Mouse (Mus musculus): ENCODE measurements at regions not wholly inside any gene's neighbourhood (a gene's known extent, or its start where the extent isn't known, plus 50 kb on each side); places are given as distances from the start of the nearest gene placed in this dataset.

GRCm38 (mm10) chr6:127373797-127374463 is 72.7 kb upstream of the Parp11 start:
- no peak overlapping the region for H3K27ac ChIP-seq (ENCODE audit: low read depth)
- no peaks in the 10 kb centered on the region for H3K27me3 ChIP-seq (ENCODE audit: insufficient read depth, low read length)
- no peak overlapping the region for H3K4me2 ChIP-seq
- TF ChIP-seq CTCF (IDR thresholded peaks at IDR 0.05; ENCODE audit: low read depth): peak; percentile 14; the same call in 1 of the 2 replicates
- H3K4me1 ChIP-seq (ENCODE audit: insufficient read depth): peaks cover 9% of the 10 kb centered on the region; the same call in 1 of the 2 replicates
- ATAC-seq (ENCODE audit: insufficient read depth) (no peak), DNase-seq (no peak)
- H3K9me3 ChIP-seq (ENCODE audit: low read depth, low read length): no peaks in the 10 kb centered on the region
- 75% methylated on average over 13 of the region's 13 CpGs for WGBS
- no peak overlapping the region for H3K4me3 ChIP-seq (ENCODE audit: low read depth, low read length)
- no peaks in the 10 kb centered on the region for H3K36me3 ChIP-seq (ENCODE audit: insufficient read depth)
- no peak overlapping the region for H3K9ac ChIP-seq

- Histone ChIP-seq H3K27ac (ENCODE audit: low read depth) (no peak overlapping the region), H3K4me2 (no peak overlapping the region), H3K4me3 (ENCODE audit: low read depth, low read length) (no peak overlapping the region), H3K36me3 (ENCODE audit: insufficient read depth) (no peaks in the 10 kb centered on the region), H3K9ac (no peak overlapping the region), H3K27me3 (ENCODE audit: insufficient read depth, low read length) (no peaks in the 10 kb centered on the region), H3K4me1 (ENCODE audit: insufficient read depth) (peaks cover 9% of the 10 kb centered on the region; the same call in 1 of the 2 replicates), H3K9me3 (ENCODE audit: low read depth, low read length) (no peaks in the 10 kb centered on the region)
- DNase-seq (peak; percentile 56), ATAC-seq (ENCODE audit: insufficient read depth) (no peak; the same call in 1 of the 2 replicates)
- no peak for TF ChIP-seq CTCF (IDR thresholded peaks at IDR 0.05; ENCODE audit: low read depth)
- WGBS: 36% methylated on average over 12 of the region's 12 CpGs
These were observed 72.0 kb upstream of the Parp11 start for GRCm38 (mm10) chr6:127374464-127375143.

- WGBS: 68% methylated on average over 2 of the region's 2 CpGs
- H3K36me3 ChIP-seq (ENCODE audit: insufficient read depth): no peaks in the 10 kb centered on the region
- H3K27ac ChIP-seq (ENCODE audit: low read depth): no peak overlapping the region
- H3K4me1 ChIP-seq (ENCODE audit: insufficient read depth): peaks cover 9% of the 10 kb centered on the region; the same call in 1 of the 2 replicates
- DNase-seq: no peak
- no peak overlapping the region for H3K4me3 ChIP-seq (ENCODE audit: low read depth, low read length)
- H3K27me3 ChIP-seq (ENCODE audit: insufficient read depth, low read length): no peaks in the 10 kb centered on the region
- ATAC-seq (ENCODE audit: insufficient read depth): no peak
- no peak overlapping the region for H3K4me2 ChIP-seq
- no peaks in the 10 kb centered on the region for H3K9me3 ChIP-seq (ENCODE audit: low read depth, low read length)
- no peak overlapping the region for H3K9ac ChIP-seq
- no peak for TF ChIP-seq CTCF (IDR thresholded peaks at IDR 0.05; ENCODE audit: low read depth)
These were observed 71.5 kb upstream of the Parp11 start for GRCm38 (mm10) chr6:127375144-127375529.

- ATAC-seq (ENCODE audit: insufficient read depth) (0 out of 2 replicates have a peak, but pooled peaks have one; percentile 9), DNase-seq (peak; percentile 34)
- H3K4me3 ChIP-seq (ENCODE audit: low read depth, low read length): no peak overlapping the region
- H3K27me3 ChIP-seq (ENCODE audit: insufficient read depth, low read length): no peaks in the 10 kb centered on the region
- H3K9ac ChIP-seq: no peak overlapping the region
- H3K4me1 ChIP-seq (ENCODE audit: insufficient read depth): peaks cover 9% of the 10 kb centered on the region; the same call in 1 of the 2 replicates
- no peaks in the 10 kb centered on the region for H3K9me3 ChIP-seq (ENCODE audit: low read depth, low read length)
- H3K27ac ChIP-seq (ENCODE audit: low read depth): no peak overlapping the region
- H3K4me2 ChIP-seq: no peak overlapping the region
- 26% methylated on average over 8 of the region's 8 CpGs for WGBS
- no peak for TF ChIP-seq CTCF (IDR thresholded peaks at IDR 0.05; ENCODE audit: low read depth)
- no peaks in the 10 kb centered on the region for H3K36me3 ChIP-seq (ENCODE audit: insufficient read depth)
These were observed 70.9 kb upstream of the Parp11 start for GRCm38 (mm10) chr6:127375711-127376199.

- no peak for ATAC-seq (ENCODE audit: insufficient read depth)
- WGBS: 90% methylated on average over 1 of the region's 1 CpGs
- H3K36me3 ChIP-seq (ENCODE audit: insufficient read depth): no peaks in the 10 kb centered on the region
- no peaks in the 10 kb centered on the region for H3K9me3 ChIP-seq (ENCODE audit: low read depth, low read length)
- H3K27me3 ChIP-seq (ENCODE audit: insufficient read depth, low read length): no peaks in the 10 kb centered on the region
- H3K4me1 ChIP-seq (ENCODE audit: insufficient read depth): peaks cover 9% of the 10 kb centered on the region; the same call in 1 of the 2 replicates
- no peak overlapping the region for H3K9ac ChIP-seq
- no peak overlapping the region for H3K4me2 ChIP-seq
- no peak overlapping the region for H3K27ac ChIP-seq (ENCODE audit: low read depth)
- no peak for DNase-seq
- TF ChIP-seq CTCF (IDR thresholded peaks at IDR 0.05; ENCODE audit: low read depth): no peak
- H3K4me3 ChIP-seq (ENCODE audit: low read depth, low read length): no peak overlapping the region
These were observed 67.9 kb upstream of the Parp11 start for GRCm38 (mm10) chr6:127378701-127379100.

GRCm38 (mm10) chr6:127379511-127379910 is 67.1 kb upstream of the Parp11 start:
- peak; percentile 65; the same call in 1 of the 2 replicates for ATAC-seq (ENCODE audit: insufficient read depth)
- Histone ChIP-seq H3K4me3 (ENCODE audit: low read depth, low read length) (no peak overlapping the region), H3K9ac (no peak overlapping the region), H3K4me2 (no peak overlapping the region), H3K9me3 (ENCODE audit: low read depth, low read length) (no peaks in the 10 kb centered on the region), H3K4me1 (ENCODE audit: insufficient read depth) (peaks cover 9% of the 10 kb centered on the region; the same call in 1 of the 2 replicates), H3K27ac (ENCODE audit: low read depth) (no peak overlapping the region), H3K27me3 (ENCODE audit: insufficient read depth, low read length) (no peaks in the 10 kb centered on the region), H3K36me3 (ENCODE audit: insufficient read depth) (no peaks in the 10 kb centered on the region)
- peak; percentile 78 for TF ChIP-seq CTCF (IDR thresholded peaks at IDR 0.05; ENCODE audit: low read depth)
- 5% methylated on average over 4 of the region's 4 CpGs for WGBS
- DNase-seq: peak; percentile 81

Measured in lung, embryonic 14.5 days (tissue).